Mouse (Mus musculus) limb, embryonic 11.5 days (tissue): ENCODE results near the gene Arsk. TPM values are rescaled to one million over a fixed set of nuclear protein-coding genes. Genes with fewer than 3 reads are reported as not detected.

Experiments used
- ATAC-seq: fragments of 200-750 bp; cut with Nextera tagmentation; 2 replicates; pipeline ENCODE4 v1.8.0; 2017; ENCODE audit warnings: low read depth; ENCODE audit not compliant: insufficient number of reproducible peaks, low FRiP score, low TSS enrichment
- DNase-seq: peaks from one replicate; pipeline ENCODE4 v3.0.0-alpha.2; 2015; ENCODE audit warnings: low spot score
- H3K27ac ChIP-seq: fragments of 300-500 bp; sonication (generic); replicated peaks from 2 replicates; pipeline ENCODE4 v1.5.1; 2014; ENCODE audit warnings: low read depth, mild to moderate bottlenecking, low read length
- H3K27me3 ChIP-seq: fragments of 300-500 bp; sonication (generic); 2 replicates; pipeline ENCODE4 v1.6.1; 2014; ENCODE audit warnings: mild to moderate bottlenecking, low read length, mixed read lengths; ENCODE audit not compliant: control insufficient read depth, insufficient read depth
- H3K36me3 ChIP-seq: fragments of 300-500 bp; sonication (generic); 2 replicates; pipeline ENCODE4 v1.6.1; 2014; ENCODE audit warnings: mild to moderate bottlenecking, low read length, moderate library complexity, mixed read lengths; ENCODE audit not compliant: control insufficient read depth, insufficient read depth
- H3K4me1 ChIP-seq: fragments of 300-500 bp; sonication (generic); 2 replicates; pipeline ENCODE4 v1.6.1; 2014; ENCODE audit warnings: low read length, mixed read lengths; ENCODE audit not compliant: control insufficient read depth, insufficient read depth
- H3K4me2 ChIP-seq: fragments of 300-500 bp; sonication (generic); 2 replicates; pipeline ENCODE4 v1.6.1; 2014; ENCODE audit warnings: low read depth, mild to moderate bottlenecking, moderate library complexity; ENCODE audit not compliant: severe bottlenecking
- H3K4me3 ChIP-seq: fragments of 300-500 bp; sonication (generic); 2 replicates; pipeline ENCODE4 v1.5.1; 2014; ENCODE audit warnings: low read depth, low read length
- H3K9ac ChIP-seq: fragments of 300-500 bp; sonication (generic); 2 replicates; pipeline ENCODE4 v1.6.1; 2014; ENCODE audit warnings: mild to moderate bottlenecking, low read length
- H3K9me3 ChIP-seq: fragments of 300-500 bp; sonication (generic); 2 replicates; pipeline ENCODE4 v1.6.1; 2016; ENCODE audit warnings: low read length; ENCODE audit not compliant: control insufficient read depth
- WGBS: fragments of 180-500 bp; shearing (Covaris S2); extraction: QIAGEN DNeasy Blood & Tissue Kit; methylation state at CpG from one replicate; pipeline ENCODE4 v1.1.7; 2014; 5-methylcytosine and 5-hydroxymethylcytosine counted together
- polyA plus RNA-seq: library from polyadenylated mRNA; unstranded; fragments of >200 nt; fragmentation: Nextera tagmentation; extraction: Ambion mirVana; gene quantifications from 2 replicates; pipeline ENCODE4 v1.2.1, GENCODE M21; 2014

Arsk gene
- 8.0 and 8.1 TPM in 2 replicates for polyA plus RNA-seq

- Histone ChIP-seq H3K4me2 (peak within 1 kb of the TSS; percentile 49), H3K27me3 (no peaks in the 10 kb centered on the region), H3K4me3 (peak within 1 kb of the TSS; percentile 43), H3K36me3 (no peaks in the 10 kb centered on the region), H3K27ac (no peak within 1 kb of the TSS; the same call in 1 of the 2 replicates), H3K4me1 (no peaks in the 10 kb centered on the region), H3K9ac (peak within 1 kb of the TSS; percentile 62), H3K9me3 (no peaks in the 10 kb centered on the region)
- DNase-seq, result peak; percentile 94
- WGBS, result under 1% methylated on average over 34 of the region's 34 CpGs
- peak; percentile 96 for ATAC-seq
Measured at GRCm38 (mm10) chr13:76098493-76099303, at the start of gene Arsk, which contains the start of gene Ttc37. Gene Arsk (minus strand): TSS chr13:76098660. Gene Ttc37 (plus strand): TSS chr13:76098734.

GRCm38 (mm10) chr13:76141117-76141808 lies 42.8 kb upstream of the Arsk start:
- ATAC-seq (no peak), DNase-seq (no peak)
- Histone ChIP-seq H3K4me3 (no peak overlapping the region), H3K27me3 (no peaks in the 10 kb centered on the region), H3K9ac (no peak overlapping the region), H3K9me3 (no peaks in the 10 kb centered on the region), H3K4me1 (no peaks in the 10 kb centered on the region), H3K27ac (no peak overlapping the region), H3K36me3 (peaks cover 4% of the 10 kb centered on the region; the same call in 1 of the 2 replicates), H3K4me2 (no peak overlapping the region)
- 96% methylated on average over 12 of the region's 12 CpGs for WGBS

- ATAC-seq, result no peak
- H3K36me3 ChIP-seq, result peaks cover 6% of the 10 kb centered on the region; the same call in 1 of the 2 replicates
- no peak overlapping the region for H3K4me2 ChIP-seq
Measured at GRCm38 (mm10) chr13:76138862-76139261, 40.4 kb upstream of the Arsk start.

DNA sequence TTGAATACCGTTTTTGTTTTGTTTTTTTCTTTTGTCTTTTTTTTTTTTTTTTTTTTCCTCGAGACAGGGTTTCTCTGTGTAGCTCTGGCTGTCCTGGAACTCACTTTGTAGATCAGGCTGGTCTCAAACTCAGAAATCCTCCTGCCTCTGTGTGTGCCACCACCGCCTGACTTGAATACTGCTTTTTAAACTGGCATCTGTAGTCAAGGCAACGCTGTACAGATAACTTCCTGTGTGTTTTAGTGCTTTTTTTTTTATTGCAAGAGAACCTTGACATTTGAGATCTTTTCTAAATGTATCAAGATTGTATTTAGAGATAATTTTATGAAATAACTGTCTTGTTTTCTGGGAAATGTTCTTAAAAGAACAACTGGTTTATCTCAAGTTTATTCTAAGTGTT lies 34.0 kb upstream of the Arsk start:
- Histone ChIP-seq H3K27me3 (no peaks in the 10 kb centered on the region), H3K9me3 (no peaks in the 10 kb centered on the region), H3K4me3 (no peak overlapping the region), H3K4me2 (no peak overlapping the region), H3K4me1 (no peaks in the 10 kb centered on the region), H3K9ac (no peak overlapping the region), H3K36me3 (peaks cover 10% of the 10 kb centered on the region; the same call in 1 of the 2 replicates), H3K27ac (no peak overlapping the region)
- no peak for DNase-seq
- no peak for ATAC-seq
- WGBS, result 82% methylated on average over 4 of the region's 4 CpGs

More at GRCm38 (mm10) chr13:76138862-76139261, 40.4 kb upstream of the Arsk start:
- H3K27ac ChIP-seq, result no peak overlapping the region
- H3K4me3 ChIP-seq, result no peak overlapping the region
- H3K27me3 ChIP-seq, result no peaks in the 10 kb centered on the region
- H3K9me3 ChIP-seq, result no peaks in the 10 kb centered on the region
- no peak overlapping the region for H3K9ac ChIP-seq
- WGBS, result 89% methylated on average over 3 of the region's 3 CpGs
- no peak for DNase-seq
- H3K4me1 ChIP-seq, result no peaks in the 10 kb centered on the region

GRCm38 (mm10) chr13:76128799-76129198 lies 30.3 kb upstream of the Arsk start:
- DNase-seq, result no peak
- ATAC-seq, result no peak

GRCm38 (mm10) chr13:76109069-76109824 lies 10.8 kb upstream of the Arsk start:
- Histone ChIP-seq H3K9me3 (no peaks in the 10 kb centered on the region), H3K27me3 (no peaks in the 10 kb centered on the region), H3K4me2 (no peak overlapping the region), H3K36me3 (no peaks in the 10 kb centered on the region), H3K4me1 (no peaks in the 10 kb centered on the region), H3K27ac (no peak overlapping the region), H3K4me3 (no peak overlapping the region), H3K9ac (no peak overlapping the region)
- WGBS, result 91% methylated on average over 18 of the region's 18 CpGs
- ATAC-seq (no peak), DNase-seq (no peak)

More at GRCm38 (mm10) chr13:76128799-76129198, 30.3 kb upstream of the Arsk start:
- peaks cover 10% of the 10 kb centered on the region; the same call in 1 of the 2 replicates for H3K36me3 ChIP-seq
- H3K4me1 ChIP-seq, result no peaks in the 10 kb centered on the region
- H3K9ac ChIP-seq, result no peak overlapping the region
- H3K9me3 ChIP-seq, result no peaks in the 10 kb centered on the region
- H3K27me3 ChIP-seq, result no peaks in the 10 kb centered on the region
- WGBS, result 91% methylated on average over 4 of the region's 4 CpGs
- no peak overlapping the region for H3K4me2 ChIP-seq
- H3K27ac ChIP-seq, result no peak overlapping the region
- H3K4me3 ChIP-seq, result no peak overlapping the region

DNA sequence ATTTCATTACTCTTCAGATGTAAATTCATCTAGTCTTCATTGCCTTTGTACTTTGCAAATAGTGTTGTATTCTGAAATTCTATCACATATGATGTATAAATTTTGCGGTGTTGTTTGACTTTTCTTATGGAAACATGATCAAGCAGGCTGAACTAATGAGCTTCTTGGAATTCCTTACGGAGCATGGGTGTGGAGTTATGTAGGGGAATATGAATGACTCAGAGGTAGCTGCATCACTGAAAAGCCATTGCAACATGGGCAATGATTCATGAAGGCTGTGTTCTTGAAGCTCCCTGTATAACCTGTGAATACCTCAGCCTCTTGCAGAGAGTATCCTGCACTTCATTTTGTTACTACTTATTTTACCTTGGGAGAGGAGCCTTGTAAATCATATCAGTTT lies 3.5 kb upstream of the Arsk start:
- Histone ChIP-seq H3K27ac (no peak overlapping the region), H3K9ac (no peak overlapping the region), H3K4me2 (no peak overlapping the region), H3K36me3 (no peaks in the 10 kb centered on the region), H3K4me3 (no peak overlapping the region), H3K27me3 (no peaks in the 10 kb centered on the region), H3K4me1 (no peaks in the 10 kb centered on the region), H3K9me3 (no peaks in the 10 kb centered on the region)
- no peak for ATAC-seq
- DNase-seq, result no peak
- 97% methylated on average over 2 of the region's 2 CpGs for WGBS

- H3K4me3 ChIP-seq, result peak overlapping the region; percentile 43
- peak overlapping the region; percentile 45 for H3K4me2 ChIP-seq
- H3K4me1 ChIP-seq, result no peaks in the 10 kb centered on the region
- H3K9ac ChIP-seq, result peak overlapping the region; percentile 54
- no peaks in the 10 kb centered on the region for H3K27me3 ChIP-seq
- no peaks in the 10 kb centered on the region for H3K36me3 ChIP-seq
- ATAC-seq (peak; percentile 78), DNase-seq (no peak)
- WGBS, result 5% methylated on average over 16 of the region's 16 CpGs
- no peaks in the 10 kb centered on the region for H3K9me3 ChIP-seq
- H3K27ac ChIP-seq, result no peak overlapping the region; the same call in 1 of the 2 replicates
Measured at GRCm38 (mm10) chr13:76098116-76098492, 356 bp downstream of the Arsk start.
